Mouse (Mus musculus) cerebellum, adult (tissue): Measurements from ENCODE around the gene Hist1h4j.
A peak's percentile ranks its signal among the peaks of the same experiment; 100 is the strongest.
"Not testable (repeated sequence)": the region's sequence is repeated elsewhere in the genome, so short reads cannot be mapped to it uniquely, and the experiment has no call there.

ENCODE experiments used
- ATAC-seq: cut with Nextera tagmentation; 2 replicates; pipeline ENCODE4 v1.9.2; 2017; ENCODE audit warnings: mild to moderate bottlenecking, moderate library complexity, mixed read lengths; ENCODE audit not compliant: insufficient number of reproducible peaks, low FRiP score, low TSS enrichment

Gene Hist1h4j

GRCm38 (mm10) chr13:21779767-21780731 is 45.2 kb downstream of the Hist1h4j start, which contains the start of gene Hist1h1b:
Gene Hist1h1b, minus strand, starts transcription at chr13:21780625.
- peak; percentile 71 for ATAC-seq

GRCm38 (mm10) chr13:21781021-21781555 is 46.2 kb downstream of the Hist1h4j start:
- ATAC-seq: no peak

- ATAC-seq: no peak
These were observed 46.8 kb downstream of the Hist1h4j start for GRCm38 (mm10) chr13:21781639-21782038.

- ATAC-seq: not testable (repeated sequence)
These were observed 47.7 kb downstream of the Hist1h4j start for GRCm38 (mm10) chr13:21782361-21783254.

- peak; percentile 80 for ATAC-seq
These were observed 48.4 kb downstream of the Hist1h4j start, which contains the start of gene Hist1h3i for GRCm38 (mm10) chr13:21783255-21783617. Gene Hist1h3i, minus strand, starts transcription at chr13:21783370.

- ATAC-seq: no peak
These were observed 48.9 kb downstream of the Hist1h4j start for GRCm38 (mm10) chr13:21783734-21784161.

- no peak for ATAC-seq
These were observed 49.4 kb downstream of the Hist1h4j start for GRCm38 (mm10) chr13:21784311-21784710.
